ENCODE assay signal across 9 mouse cellular contexts in the genomic region with DNA sequence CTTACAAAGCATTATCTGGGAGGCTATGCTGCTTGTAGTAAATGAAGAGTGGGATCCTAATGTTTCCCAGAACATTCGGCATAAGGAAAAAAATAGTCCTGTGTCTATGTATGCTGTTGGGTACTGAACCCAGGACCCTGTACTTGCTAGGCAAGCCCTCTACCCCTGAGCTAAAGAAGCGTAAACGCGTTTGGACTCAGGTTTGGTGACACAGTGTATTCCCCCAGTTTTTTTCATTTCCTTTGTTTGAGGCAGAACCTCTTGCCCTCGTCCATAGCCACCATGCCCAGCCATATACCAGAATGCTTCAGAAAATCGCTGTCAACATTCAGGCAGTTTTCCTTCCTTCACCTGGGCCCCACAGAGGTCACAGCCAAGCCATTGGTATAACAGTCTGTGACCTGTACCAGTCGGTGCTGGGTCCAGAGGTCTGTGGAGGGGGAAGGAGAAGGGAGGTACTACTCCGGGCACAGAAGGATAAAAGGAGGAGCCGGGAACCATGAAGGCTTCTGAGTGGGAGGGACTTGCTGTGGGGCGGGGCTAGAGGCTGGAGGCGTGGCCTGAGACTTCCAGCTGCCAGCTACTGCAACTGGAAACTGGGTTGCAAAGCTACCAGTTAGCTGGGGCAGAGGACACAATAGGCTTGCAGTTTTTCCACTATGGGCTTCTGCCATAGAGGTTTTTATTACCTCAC. TPM values are rescaled to one million over a fixed set of nuclear protein-coding genes. Genes with fewer than 3 reads are reported as not detected.
A peak's percentile ranks its signal among the peaks of the same experiment; 100 is the strongest.
DNase-seq lines count a peak whose midpoint lies in the region; ATAC-seq and TF ChIP-seq lines count a peak whose summit lies in the region.
"Had no signal": no experiment of that assay in that cellular context is flagged by ENCODE, and none has a peak within 500 bp of the region (broad histone marks: within the 10 kb centered on the region; RNA-seq: fewer than 3 reads in every experiment).

No protein-coding gene starts in this region.

- H3K27ac ChIP-seq in heart, embryonic 11.5 days (ENCODE audit: low read depth, low read length) = no peak overlapping the region
- no peak overlapping the region for H3K27ac ChIP-seq in MEL (ENCODE audit: control insufficient read depth, low read depth, low read length)
- H3K27ac ChIP-seq: midbrain, embryonic 12.5 days had no signal

- no peak for TF ChIP-seq CTCF in MEL (IDR thresholded peaks at IDR 0.05 in 2 of 3, conservative IDR thresholded peaks at IDR 0.05 in 1 of 3; ENCODE audit: control insufficient read depth in 1 of 3, insufficient read depth in 1 of 3, low read depth in 2 of 3, low read length in 3 of 3, poor library complexity in 1 of 3, severe bottlenecking in 1 of 3)

- intact Hi-C loops in heart, postnatal 36 days (cut with DNase I) = no loop called here

- H3K36me3 ChIP-seq in heart, embryonic 11.5 days (ENCODE audit: control insufficient read depth, insufficient read depth, low read length) = no peaks in the 10 kb centered on the region
- no peaks in the 10 kb centered on the region for H3K36me3 ChIP-seq in MEL (ENCODE audit: control insufficient read depth in 1 of 2, insufficient read depth in 2 of 2, low read length in 2 of 2)
- H3K36me3 ChIP-seq: midbrain, embryonic 12.5 days had no signal

- no peak for TF ChIP-seq EP300 in MEL (IDR thresholded peaks at IDR 0.05; ENCODE audit: low read depth in 1 of 2, low read length in 2 of 2)

- no peak overlapping the region for H3K4me3 ChIP-seq in heart, embryonic 11.5 days (ENCODE audit: low read depth, low read length)
- H3K4me3 ChIP-seq in MEL (ENCODE audit: control insufficient read depth in 1 of 2, insufficient read depth in 1 of 2, low read depth in 2 of 2, low read length in 2 of 2) = peak overlapping the region; percentile 54 to 58
- H3K4me3 ChIP-seq: midbrain, embryonic 12.5 days had no signal

- no peaks in the 10 kb centered on the region for H3K9me3 ChIP-seq in heart, embryonic 11.5 days (replicated peaks; ENCODE audit: control insufficient read depth, low read length)
- H3K9me3 ChIP-seq in MEL (replicated peaks; ENCODE audit: insufficient read depth, low read length) = no peaks in the 10 kb centered on the region
- H3K9me3 ChIP-seq: midbrain, embryonic 12.5 days had no signal

- no peak overlapping the region for H3K4me2 ChIP-seq in heart, embryonic 11.5 days
- H3K4me2 ChIP-seq: midbrain, embryonic 12.5 days had no signal

- H3K4me1 ChIP-seq in heart, embryonic 11.5 days (ENCODE audit: control insufficient read depth, insufficient read depth, low read length) = peaks cover 3% of the 10 kb centered on the region; the same call in 1 of the 2 replicates
- peaks cover 0 to 3% of the 10 kb centered on the region in 2 experiments; a peak in 1 of 4 replicates for H3K4me1 ChIP-seq in MEL (ENCODE audit: control insufficient read depth in 1 of 2, insufficient read depth in 2 of 2, low read length in 2 of 2)
- H3K4me1 ChIP-seq: midbrain, embryonic 12.5 days had no signal

- ATAC-seq in heart, embryonic 11.5 days (replicated peaks; ENCODE audit: insufficient number of reproducible peaks, low FRiP score, low TSS enrichment) = 0 out of 2 replicates have a peak, but pooled peaks have one; percentile 51

- no peaks in the 10 kb centered on the region for H3K27me3 ChIP-seq in heart, embryonic 11.5 days (ENCODE audit: control insufficient read depth, insufficient read depth, low read length)
- H3K27me3 ChIP-seq in MEL (ENCODE audit: control insufficient read depth in 1 of 2, insufficient read depth in 2 of 2, low read length in 2 of 2) = no peaks in the 10 kb centered on the region
- H3K27me3 ChIP-seq: midbrain, embryonic 12.5 days had no signal

- no peak for TF ChIP-seq RAD21 in MEL (IDR thresholded peaks at IDR 0.05; ENCODE audit: low read depth, low read length)

- DNase-seq in heart, postnatal 36 days = no peak
- DNase-seq in MEL (ENCODE audit: low read depth, low spot score) = peak; percentile 91
- DNase-seq in induced T-regulatory cell, adult 2 months (ENCODE audit: low read depth) = peak; percentile 25
- peak; percentile 69 for DNase-seq in lung, postnatal 10 days
- DNase-seq in right cerebral cortex, adult 18-20 months = no peak
- DNase-seq in layer of hippocampus, adult 9-10 months (ENCODE audit: low spot score) = no peak
- DNase-seq in cerebellum, postnatal 36 days = no peak

- TF ChIP-seq POLR2A in MEL (IDR thresholded peaks at IDR 0.05; ENCODE audit: control insufficient read depth in 1 of 2, insufficient read depth in 1 of 2, low read depth in 1 of 2, low read length in 2 of 2, poor library complexity in 1 of 2) = no peak

- H3K79me2 ChIP-seq in MEL (ENCODE audit: control insufficient read depth, insufficient read depth, low read length, poor library complexity) = no peaks in the 10 kb centered on the region

- H3K9ac ChIP-seq in heart, embryonic 11.5 days (ENCODE audit: low read depth, low read length) = no peak overlapping the region
- H3K9ac ChIP-seq in MEL (ENCODE audit: control insufficient read depth, low read depth, low read length, poor library complexity, severe bottlenecking) = peak overlapping the region; percentile 43
- H3K9ac ChIP-seq: midbrain, embryonic 12.5 days had no signal

- 34% methylated on average over 11 of the region's 11 CpGs for WGBS in heart, embryonic 11.5 days (ENCODE audit: insufficient replicate concordance)

TF ChIP-seq in MEL, 35 proteins besides CTCF, POLR2A, EP300 and RAD21:
- TF ChIP-seq MYC (IDR thresholded peaks at IDR 0.05; ENCODE audit: low read depth, low read length) (no peak), SIN3A (IDR thresholded peaks at IDR 0.05; ENCODE audit: low read length) (peak; percentile 29; the same call in 1 of the 2 replicates), TBP (IDR thresholded peaks at IDR 0.05; ENCODE audit: low read depth, low read length) (peak; percentile 94)

RNA-seq across cellular contexts. Expression of gene Lctl, which starts 3.8 kb away (rescaled TPM):
- not detected in 2 replicates for polyA plus RNA-seq in heart, embryonic 11.5 days (2014; fragmentation: Nextera tagmentation; extraction: Ambion mirVana)
- total RNA-seq in heart, postnatal 36 days (2021) = not detected
- 0.46 and 0.54 TPM in 2 replicates for total RNA-seq in MEL (2012; rRNA removed)
- polyA plus RNA-seq in MEL (2012; ENCODE audit: insufficient read depth in 1 of 2, insufficient read length in 2 of 2, low read depth in 1 of 2, low replicate concordance in 2 of 2, missing spikeins in 1 of 2) = not detected
- polyA plus RNA-seq: midbrain, embryonic 12.5 days had no signal

RNA-seq across cellular contexts. Expression of gene Zwilch, which starts 52.2 kb away (rescaled TPM):
- polyA plus RNA-seq in heart, embryonic 11.5 days (2014; fragmentation: Nextera tagmentation; extraction: Ambion mirVana) = 24.3 and 28.5 TPM in 2 replicates
- total RNA-seq in heart, postnatal 36 days (2021) = under 1 TPM; 0.61 to 0.79 TPM
- total RNA-seq in MEL (2012; rRNA removed) = 60.6 and 67.5 TPM in 2 replicates
- polyA plus RNA-seq in MEL (2012; ENCODE audit: insufficient read depth in 1 of 2, insufficient read length in 2 of 2, low read depth in 1 of 2, low replicate concordance in 2 of 2, missing spikeins in 1 of 2) = 10 to 100 TPM in 1 of 2 experiments, not detected in 1; 89.2 TPM

RNA-seq across cellular contexts. Expression of gene Rpl4, which starts 52.4 kb away (rescaled TPM):
- polyA plus RNA-seq in heart, embryonic 11.5 days (2014; fragmentation: Nextera tagmentation; extraction: Ambion mirVana) = 980 and 988 TPM in 2 replicates
- total RNA-seq in heart, postnatal 36 days (2021) = 100 to 1,000 TPM; 454 to 482 TPM
- total RNA-seq in MEL (2012; rRNA removed) = 1,761 and 1,775 TPM in 2 replicates
- 1,000 to 10,000 TPM in 1 of 2 experiments, 100 to 1,000 TPM in 1; 124 to 3,157 TPM for polyA plus RNA-seq in MEL (2012; ENCODE audit: insufficient read depth in 1 of 2, insufficient read length in 2 of 2, low read depth in 1 of 2, low replicate concordance in 2 of 2, missing spikeins in 1 of 2)

RNA-seq across cellular contexts. Expression of gene Snapc5, which starts 58.3 kb away (rescaled TPM):
- 22.4 and 28.0 TPM in 2 replicates for polyA plus RNA-seq in heart, embryonic 11.5 days (2014; fragmentation: Nextera tagmentation; extraction: Ambion mirVana)
- total RNA-seq in heart, postnatal 36 days (2021) = 10 to 100 TPM; 21.8 to 22.6 TPM
- 9.4 and 10.6 TPM in 2 replicates for total RNA-seq in MEL (2012; rRNA removed)
- polyA plus RNA-seq in MEL (2012; ENCODE audit: insufficient read depth in 1 of 2, insufficient read length in 2 of 2, low read depth in 1 of 2, low replicate concordance in 2 of 2, missing spikeins in 1 of 2) = 1 to 10 TPM in 1 of 2 experiments, not detected in 1; 8.6 TPM

Comparison
In these comparisons a context has a peak if more than half of its experiments do, and no peak if none do; other contexts are left out.
1. DNase-seq: peak in MEL (single experiment), induced T-regulatory cell, adult 2 months (single experiment) and lung, postnatal 10 days (single experiment); none in heart, postnatal 36 days (0 of 2), right cerebral cortex, adult 18-20 months (single experiment), layer of hippocampus, adult 9-10 months (single experiment) and cerebellum, postnatal 36 days (0 of 2).
2. RNA of gene Zwilch, which starts 52.2 kb away (total RNA-seq): 60.6 to 67.5 TPM in MEL; 0.61 to 0.79 TPM in heart, postnatal 36 days; every median in the first group is over 10 times any median in the second.